Mouse (Mus musculus) ES-Bruce4 (cell line): ENCODE results near the gene Hyal1. TPM values are rescaled to one million over a fixed set of nuclear protein-coding genes. Genes with fewer than 3 reads are reported as not detected.

Source experiments
- H3K27ac ChIP-seq: 2 replicates; pipeline ENCODE4 v1.5.1; 2012; ENCODE audit warnings: low read length, inconsistent platforms; ENCODE audit not compliant: insufficient read depth
- H3K27me3 ChIP-seq: 2 replicates; pipeline ENCODE4 v1.6.1; 2012; ENCODE audit warnings: mild to moderate bottlenecking, low read length, inconsistent platforms; ENCODE audit not compliant: control insufficient read depth, poor library complexity, insufficient read depth, severe bottlenecking
- H3K36me3 ChIP-seq: 2 replicates; pipeline ENCODE4 v1.6.1; 2012; ENCODE audit warnings: inconsistent platforms, mild to moderate bottlenecking, low read length, moderate library complexity; ENCODE audit not compliant: control insufficient read depth, poor library complexity, insufficient read depth, severe bottlenecking
- H3K4me1 ChIP-seq: one replicate; pipeline ENCODE4 v1.8.1; 2011; ENCODE audit warnings: low read length; ENCODE audit not compliant: control insufficient read depth, insufficient read depth
- H3K4me3 ChIP-seq: 2 replicates; pipeline ENCODE4 v1.5.1; 2011; ENCODE audit warnings: low read depth, mild to moderate bottlenecking, low read length
- H3K9ac ChIP-seq: 2 replicates; pipeline ENCODE4 v1.6.1; 2012; ENCODE audit warnings: low read depth, mild to moderate bottlenecking, inconsistent platforms; ENCODE audit not compliant: poor library complexity, severe bottlenecking
- H3K9me3 ChIP-seq: replicated peaks from 2 replicates; pipeline ENCODE4 v1.6.1; 2012; ENCODE audit warnings: mild to moderate bottlenecking, low read length, inconsistent platforms; ENCODE audit not compliant: control insufficient read depth, poor library complexity, insufficient read depth, severe bottlenecking
- CTCF ChIP-seq: IDR thresholded peaks from one replicate; pipeline ENCODE4 v1.8.1; 2011; ENCODE audit warnings: low read depth, low read length
- EP300 ChIP-seq: IDR thresholded peaks from 2 replicates; pipeline ENCODE4 v1.6.1; 2011; ENCODE audit warnings: low read depth, low read length; ENCODE audit not compliant: insufficient read depth
- POLR2A ChIP-seq: IDR thresholded peaks from one replicate; pipeline ENCODE4 v1.8.1; 2011; ENCODE audit warnings: low read length; ENCODE audit not compliant: insufficient read depth
- polyA plus RNA-seq: library from polyadenylated mRNA; stranded (reverse); fragments of >200 nt; gene quantifications from 2 replicates; pipeline ENCODE4 v1.2.4, GENCODE M21; 2011; ENCODE audit warnings: low read depth; ENCODE audit not compliant: missing spikeins, insufficient read depth, insufficient read length

The Hyal1 gene
- polyA plus RNA-seq, 1 experiment: 25.8 TPM

DNA sequence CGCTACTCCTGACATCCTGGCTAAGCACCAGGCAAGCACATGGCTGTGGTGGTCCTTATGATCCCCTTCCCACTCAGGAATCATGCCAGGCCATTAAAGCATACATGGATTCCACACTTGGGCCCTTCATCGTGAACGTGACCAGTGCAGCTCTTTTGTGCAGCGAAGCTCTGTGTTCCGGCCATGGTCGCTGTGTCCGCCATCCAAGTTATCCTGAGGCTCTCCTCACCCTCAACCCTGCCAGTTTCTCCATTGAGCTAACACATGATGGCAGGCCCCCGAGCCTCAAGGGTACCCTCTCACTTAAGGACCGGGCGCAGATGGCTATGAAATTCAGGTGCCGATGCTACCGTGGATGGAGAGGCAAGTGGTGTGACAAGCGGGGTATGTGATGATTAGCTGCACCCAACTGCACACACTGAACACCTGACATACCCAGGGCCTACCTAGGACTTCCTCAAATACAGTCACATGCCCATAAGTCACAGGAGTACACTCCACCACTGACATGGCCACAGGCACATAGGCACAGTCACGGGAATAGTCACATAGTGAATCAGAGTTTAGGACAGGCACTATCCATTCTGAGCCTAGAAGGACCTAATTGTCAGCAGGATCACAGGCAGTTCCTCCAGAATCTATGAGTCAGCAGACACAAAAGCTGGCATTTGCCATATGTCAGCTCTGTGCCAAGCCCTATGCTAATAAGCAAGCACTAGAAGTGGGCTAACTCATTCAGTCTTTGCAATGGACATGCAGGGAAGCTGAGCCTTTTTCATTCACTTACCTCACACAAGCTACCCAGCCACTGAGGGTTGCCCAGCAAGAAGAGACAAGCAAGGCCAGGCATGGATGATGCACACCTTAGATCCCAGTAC, 2.5 kb downstream of the Hyal1 start:
- no peak for TF ChIP-seq CTCF
- TF ChIP-seq EP300: no peak
- TF ChIP-seq POLR2A: no peak
- Histone ChIP-seq H3K4me1 (peaks cover 2% of the 10 kb centered on the region), H3K4me3 (no peak overlapping the region), H3K36me3 (no peaks in the 10 kb centered on the region), H3K27ac (no peak overlapping the region), H3K27me3 (no peaks in the 10 kb centered on the region), H3K9me3 (no peaks in the 10 kb centered on the region), H3K9ac (no peak overlapping the region)

DNA sequence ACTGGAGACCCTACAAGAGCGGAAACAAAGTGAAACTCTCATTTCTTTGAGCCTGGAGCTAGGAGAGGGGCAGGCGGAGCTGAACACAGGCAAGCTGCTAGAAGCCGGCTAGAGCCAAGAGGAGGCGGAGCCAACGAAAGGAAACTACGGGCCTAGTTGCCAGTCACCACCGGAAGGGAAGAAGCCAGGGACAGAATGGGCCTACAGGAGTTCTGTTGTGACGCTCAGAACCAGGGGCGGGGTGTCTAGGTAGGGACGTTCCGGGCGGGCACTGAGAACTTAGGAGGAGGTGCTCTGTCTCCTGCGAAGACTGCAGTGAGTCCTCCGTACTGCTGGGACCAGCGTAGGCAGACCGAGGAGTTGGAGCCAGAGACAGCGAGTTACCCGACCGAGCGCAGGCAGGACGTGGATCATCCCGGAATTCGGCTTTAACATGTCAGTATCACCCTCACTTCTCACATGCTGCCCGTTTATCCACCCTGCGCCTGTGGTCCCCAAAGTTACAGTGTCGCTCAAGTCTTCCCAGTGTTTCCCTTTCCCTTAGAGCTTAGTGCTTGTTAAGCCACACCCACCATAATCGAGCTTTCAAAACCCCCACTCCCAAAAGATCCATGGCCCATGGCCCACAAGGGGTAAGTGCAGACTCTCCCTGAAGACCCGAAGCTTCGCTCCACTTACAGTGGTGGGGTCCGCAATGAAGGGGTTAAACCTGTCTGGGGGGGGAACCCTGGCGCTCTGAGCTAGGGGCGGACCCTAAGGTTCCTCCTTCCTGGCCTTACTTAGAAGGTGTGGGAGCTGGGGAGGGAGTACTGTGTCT, 4.0 kb downstream of the Hyal1 start, which contains the start of gene Hyal3:
Gene Hyal3, plus strand, starts transcription at position 318 of the 817 bp plus-strand sequence.
- Histone ChIP-seq H3K4me3 (peak within 1 kb of the TSS; percentile 72), H3K27me3 (no peaks in the 10 kb centered on the region), H3K36me3 (no peaks in the 10 kb centered on the region), H3K9me3 (no peaks in the 10 kb centered on the region), H3K4me1 (peaks cover 2% of the 10 kb centered on the region), H3K9ac (peak within 1 kb of the TSS; percentile 28), H3K27ac (peak within 1 kb of the TSS; percentile 71)
- TF ChIP-seq EP300 (0 out of 2 replicates have a peak, but pooled peaks have one; percentile 31), CTCF (no peak), POLR2A (peak; percentile 39)

DNA sequence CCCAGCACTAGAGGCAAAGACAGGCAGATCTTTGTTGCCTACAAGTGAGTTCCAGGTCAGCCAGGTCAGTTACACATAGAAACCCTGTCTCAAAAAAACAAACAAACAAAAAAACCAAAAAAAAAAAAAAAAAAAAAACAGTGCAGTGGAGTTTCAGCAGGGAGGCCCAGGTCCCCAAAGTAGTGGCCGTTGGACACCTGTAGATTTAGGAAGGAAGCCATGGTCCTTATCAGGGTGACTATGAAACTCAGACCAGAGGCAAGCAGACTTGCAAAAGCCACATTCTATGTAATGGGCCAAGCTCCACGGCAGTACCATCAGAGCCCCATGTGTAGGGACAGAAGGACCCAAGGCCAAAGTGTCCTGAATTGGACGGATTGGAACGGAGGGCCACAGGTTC, 4.9 kb downstream of the Hyal1 start:
- no peaks in the 10 kb centered on the region for H3K36me3 ChIP-seq
- H3K4me3 ChIP-seq: no peak overlapping the region; the same call in 1 of the 2 replicates
- H3K9me3 ChIP-seq: no peaks in the 10 kb centered on the region
- no peak overlapping the region for H3K27ac ChIP-seq
- H3K27me3 ChIP-seq: no peaks in the 10 kb centered on the region
- H3K9ac ChIP-seq: peak overlapping the region; percentile 28; the same call in 1 of the 2 replicates
- TF ChIP-seq CTCF (no peak), EP300 (no peak), POLR2A (no peak)
- peaks cover 2% of the 10 kb centered on the region for H3K4me1 ChIP-seq

DNA sequence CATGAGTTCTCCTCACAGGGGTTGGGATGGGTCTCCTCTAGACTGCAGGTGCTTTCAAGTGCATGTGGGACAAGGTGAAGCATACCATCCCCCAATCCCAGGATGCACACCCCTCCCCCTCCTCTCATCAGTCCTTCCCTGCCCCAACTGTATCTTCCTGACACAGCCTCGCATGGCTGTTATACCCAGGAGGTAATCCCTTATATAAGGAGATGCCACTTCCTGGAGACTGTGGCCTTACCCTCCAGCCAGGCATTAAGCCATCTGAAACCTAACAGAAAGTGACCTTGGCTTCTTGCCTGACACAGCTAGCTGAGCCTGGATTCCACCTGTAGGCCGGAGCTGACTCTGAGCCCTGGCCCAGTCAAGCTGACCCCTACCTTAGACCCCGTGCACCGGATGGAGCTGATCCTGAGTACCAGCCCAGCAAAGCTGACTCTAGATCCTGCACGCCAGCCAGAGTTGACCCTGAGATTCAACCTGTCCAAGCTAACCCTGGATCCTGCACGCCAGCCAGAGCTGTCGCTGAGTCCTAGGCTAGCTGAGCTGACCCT, 5.9 kb downstream of the Hyal1 start:
- H3K9ac ChIP-seq: no peak overlapping the region
- no peaks in the 10 kb centered on the region for H3K27me3 ChIP-seq
- no peaks in the 10 kb centered on the region for H3K36me3 ChIP-seq
- no peak overlapping the region for H3K27ac ChIP-seq
- TF ChIP-seq POLR2A (no peak), CTCF (no peak), EP300 (no peak)
- no peaks in the 10 kb centered on the region for H3K9me3 ChIP-seq
- no peak overlapping the region for H3K4me3 ChIP-seq
- H3K4me1 ChIP-seq: peaks cover 2% of the 10 kb centered on the region

DNA sequence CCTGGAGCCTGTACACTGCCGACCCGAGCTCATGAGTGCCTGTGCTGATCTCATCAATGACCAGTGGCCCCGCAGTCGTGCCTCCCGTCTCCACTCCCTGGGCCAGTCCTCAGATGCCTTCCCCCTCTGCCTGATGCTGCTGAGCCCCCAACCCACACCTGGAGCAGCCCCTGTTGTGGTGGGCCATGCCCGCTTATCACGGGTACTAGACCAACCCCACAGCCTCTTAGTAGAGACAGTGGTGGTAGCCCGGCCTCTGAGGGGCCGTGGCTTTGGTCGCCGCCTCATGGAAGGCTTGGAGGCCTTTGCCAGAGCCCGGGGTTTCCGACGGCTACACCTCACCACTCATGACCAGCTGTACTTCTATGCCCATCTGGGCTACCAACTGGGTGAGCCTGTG, 6.4 kb downstream of the Hyal1 start:
- Histone ChIP-seq H3K27ac (no peak overlapping the region), H3K4me1 (peaks cover 2% of the 10 kb centered on the region), H3K27me3 (no peaks in the 10 kb centered on the region), H3K4me3 (no peak overlapping the region), H3K9me3 (no peaks in the 10 kb centered on the region), H3K9ac (no peak overlapping the region), H3K36me3 (no peaks in the 10 kb centered on the region)
- no peak for TF ChIP-seq POLR2A
- TF ChIP-seq EP300: no peak
- no peak for TF ChIP-seq CTCF

DNA sequence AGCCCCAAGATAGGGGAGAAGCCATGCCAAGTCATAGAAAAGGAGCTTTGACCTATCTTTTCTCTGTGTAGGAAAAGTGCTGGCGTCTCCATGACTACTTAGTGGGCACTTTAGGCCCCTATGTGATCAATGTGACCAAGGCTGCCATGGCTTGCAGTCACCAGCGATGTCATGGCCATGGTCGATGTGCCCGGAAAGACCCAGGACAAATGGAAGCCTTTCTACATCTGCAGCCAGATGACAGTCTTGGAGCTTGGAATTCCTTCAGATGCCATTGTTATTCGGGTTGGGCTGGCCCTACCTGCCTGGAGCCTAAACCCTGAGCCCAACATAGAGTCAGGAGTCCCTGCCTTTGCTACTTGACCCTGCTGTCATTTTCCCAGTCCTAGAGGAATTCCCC, 9.8 kb downstream of the Hyal1 start:
- Histone ChIP-seq H3K4me1 (peaks cover 2% of the 10 kb centered on the region), H3K27ac (no peak overlapping the region), H3K36me3 (peaks cover 23% of the 10 kb centered on the region), H3K27me3 (no peaks in the 10 kb centered on the region), H3K4me3 (no peak overlapping the region), H3K9ac (no peak overlapping the region), H3K9me3 (peaks cover 13% of the 10 kb centered on the region)
- TF ChIP-seq CTCF (no peak), POLR2A (no peak), EP300 (no peak)
